Mouse (Mus musculus): ENCODE data around the gene Stum. TPM values are rescaled to one million over a fixed set of nuclear protein-coding genes. Genes with fewer than 3 reads are reported as not detected.

Gene Stum
- total and polyA plus RNA-seq, 2 experiments from 2014 or later, result 16.7 to 80.7 TPM

- ATAC-seq, result no peak
- no peaks in the 10 kb centered on the region for H3K9me3 ChIP-seq (ENCODE audit: low read length)
- 50% methylated on average over 8 of the region's 8 CpGs for WGBS
- no peak for DNase-seq
- peaks cover 5% of the 10 kb centered on the region; the same call in 1 of the 2 replicates for H3K27me3 ChIP-seq (ENCODE audit: insufficient read depth, low read length)
- H3K27ac ChIP-seq (ENCODE audit: low read depth, low read length), result no peak overlapping the region
- H3K4me1 ChIP-seq (ENCODE audit: insufficient read depth), result peaks cover 4% of the 10 kb centered on the region; the same call in 1 of the 2 replicates
- H3K4me3 ChIP-seq (ENCODE audit: low read depth, low read length), result no peak overlapping the region
- TF ChIP-seq CTCF (IDR thresholded peaks at IDR 0.05; ENCODE audit: low read depth), result no peak
- no peak overlapping the region for H3K9ac ChIP-seq
- H3K36me3 ChIP-seq (ENCODE audit: insufficient read depth), result no peaks in the 10 kb centered on the region
- H3K4me2 ChIP-seq (ENCODE audit: low read depth), result 0 out of 2 replicates have a peak overlapping the region, but pooled peaks have one; percentile 89
Observed at GRCm38 (mm10) chr1:180481331-180481730, 2.0 kb downstream of the Stum start.

- DNase-seq, result no peak
- Histone ChIP-seq H3K27me3 (ENCODE audit: insufficient read depth, low read length) (peaks cover 5% of the 10 kb centered on the region; the same call in 1 of the 2 replicates), H3K36me3 (ENCODE audit: insufficient read depth) (no peaks in the 10 kb centered on the region), H3K27ac (ENCODE audit: low read depth, low read length) (no peak overlapping the region), H3K4me3 (ENCODE audit: low read depth, low read length) (no peak overlapping the region), H3K4me1 (ENCODE audit: insufficient read depth) (peaks cover 4% of the 10 kb centered on the region; the same call in 1 of the 2 replicates), H3K4me2 (ENCODE audit: low read depth) (no peak overlapping the region), H3K9me3 (ENCODE audit: low read length) (no peaks in the 10 kb centered on the region), H3K9ac (no peak overlapping the region)
- TF ChIP-seq CTCF (IDR thresholded peaks at IDR 0.05; ENCODE audit: low read depth), result no peak
- 32% methylated on average over 6 of the region's 6 CpGs for WGBS
- no peak for ATAC-seq
Observed at GRCm38 (mm10) chr1:180480325-180480724, 3.0 kb downstream of the Stum start.

- ATAC-seq, result no peak
- Histone ChIP-seq H3K4me2 (ENCODE audit: low read depth) (no peak overlapping the region), H3K4me1 (ENCODE audit: insufficient read depth) (no peaks in the 10 kb centered on the region), H3K36me3 (ENCODE audit: insufficient read depth) (no peaks in the 10 kb centered on the region), H3K4me3 (ENCODE audit: low read depth, low read length) (no peak overlapping the region), H3K9ac (no peak overlapping the region), H3K27ac (ENCODE audit: low read depth, low read length) (no peak overlapping the region), H3K9me3 (ENCODE audit: low read length) (no peaks in the 10 kb centered on the region), H3K27me3 (ENCODE audit: insufficient read depth, low read length) (no peaks in the 10 kb centered on the region)
- no peak for DNase-seq
- no peak for TF ChIP-seq CTCF (IDR thresholded peaks at IDR 0.05; ENCODE audit: low read depth)
Observed at GRCm38 (mm10) chr1:180473566-180473965, 9.7 kb downstream of the Stum start.

GRCm38 (mm10) chr1:180468004-180468403 is 15.3 kb downstream of the Stum start:
- Histone ChIP-seq H3K4me3 (ENCODE audit: low read depth, low read length) (no peak overlapping the region), H3K36me3 (ENCODE audit: insufficient read depth) (no peaks in the 10 kb centered on the region), H3K9me3 (ENCODE audit: low read length) (no peaks in the 10 kb centered on the region), H3K4me1 (ENCODE audit: insufficient read depth) (no peaks in the 10 kb centered on the region), H3K4me2 (ENCODE audit: low read depth) (no peak overlapping the region), H3K27me3 (ENCODE audit: insufficient read depth, low read length) (no peaks in the 10 kb centered on the region), H3K27ac (ENCODE audit: low read depth, low read length) (no peak overlapping the region), H3K9ac (no peak overlapping the region)
- ATAC-seq (no peak), DNase-seq (no peak)
- 93% methylated on average over 4 of the region's 4 CpGs for WGBS
- TF ChIP-seq CTCF (IDR thresholded peaks at IDR 0.05; ENCODE audit: low read depth), result no peak

GRCm38 (mm10) chr1:180465620-180466019 is 17.7 kb downstream of the Stum start:
- H3K9ac ChIP-seq, result no peak overlapping the region
- no peak overlapping the region for H3K4me2 ChIP-seq (ENCODE audit: low read depth)
- H3K27me3 ChIP-seq (ENCODE audit: insufficient read depth, low read length), result no peaks in the 10 kb centered on the region
- H3K9me3 ChIP-seq (ENCODE audit: low read length), result no peaks in the 10 kb centered on the region
- no peak overlapping the region; the same call in 1 of the 2 replicates for H3K27ac ChIP-seq (ENCODE audit: low read depth, low read length)
- WGBS, result 74% methylated on average over 5 of the region's 5 CpGs
- H3K36me3 ChIP-seq (ENCODE audit: insufficient read depth), result no peaks in the 10 kb centered on the region
- H3K4me3 ChIP-seq (ENCODE audit: low read depth, low read length), result no peak overlapping the region
- TF ChIP-seq CTCF (IDR thresholded peaks at IDR 0.05; ENCODE audit: low read depth), result no peak
- ATAC-seq (no peak), DNase-seq (no peak)
- peaks cover 6% of the 10 kb centered on the region; the same call in 1 of the 2 replicates for H3K4me1 ChIP-seq (ENCODE audit: insufficient read depth)

GRCm38 (mm10) chr1:180464357-180464756 is 18.9 kb downstream of the Stum start:
- DNase-seq (peak; percentile 39), ATAC-seq (peak; percentile 35; the same call in 1 of the 2 replicates)
- no peaks in the 10 kb centered on the region for H3K27me3 ChIP-seq (ENCODE audit: insufficient read depth, low read length)
- H3K4me3 ChIP-seq (ENCODE audit: low read depth, low read length), result no peak overlapping the region
- H3K4me2 ChIP-seq (ENCODE audit: low read depth), result no peak overlapping the region
- H3K27ac ChIP-seq (ENCODE audit: low read depth, low read length), result peak overlapping the region; percentile 57; the same call in 1 of the 2 replicates
- TF ChIP-seq CTCF (IDR thresholded peaks at IDR 0.05; ENCODE audit: low read depth), result no peak
- WGBS, result 56% methylated on average over 5 of the region's 5 CpGs
- H3K36me3 ChIP-seq (ENCODE audit: insufficient read depth), result no peaks in the 10 kb centered on the region
- no peaks in the 10 kb centered on the region for H3K9me3 ChIP-seq (ENCODE audit: low read length)
- no peak overlapping the region for H3K9ac ChIP-seq
- H3K4me1 ChIP-seq (ENCODE audit: insufficient read depth), result peaks cover 6% of the 10 kb centered on the region; the same call in 1 of the 2 replicates

GRCm38 (mm10) chr1:180462983-180463475 is 20.3 kb downstream of the Stum start:
- H3K27ac ChIP-seq (ENCODE audit: low read depth, low read length), result no peak overlapping the region
- H3K9me3 ChIP-seq (ENCODE audit: low read length), result no peaks in the 10 kb centered on the region
- H3K4me1 ChIP-seq (ENCODE audit: insufficient read depth), result peaks cover 9% of the 10 kb centered on the region; the same call in 1 of the 2 replicates
- ATAC-seq (no peak), DNase-seq (no peak)
- H3K4me2 ChIP-seq (ENCODE audit: low read depth), result no peak overlapping the region
- no peaks in the 10 kb centered on the region for H3K36me3 ChIP-seq (ENCODE audit: insufficient read depth)
- no peak overlapping the region for H3K4me3 ChIP-seq (ENCODE audit: low read depth, low read length)
- H3K27me3 ChIP-seq (ENCODE audit: insufficient read depth, low read length), result no peaks in the 10 kb centered on the region
- 75% methylated on average over 5 of the region's 5 CpGs for WGBS
- no peak for TF ChIP-seq CTCF (IDR thresholded peaks at IDR 0.05; ENCODE audit: low read depth)
- H3K9ac ChIP-seq, result no peak overlapping the region

All from forebrain, postnatal 0 days (tissue).